Mouse (Mus musculus): ENCODE measurements around the gene Ly86. TPM values are rescaled to one million over a fixed set of nuclear protein-coding genes. Genes with fewer than 3 reads are reported as not detected.

The Ly86 gene
- polyA plus RNA-seq, 1 experiment from 2014 or later = 10.7 TPM

GRCm38 (mm10) chr13:37451021-37451420 is 106.0 kb downstream of the Ly86 start:
- Histone ChIP-seq H3K9me3 (replicated peaks) (0 out of 2 replicates have a peak, but pooled peaks cover 5% of the 10 kb centered on the region), H3K4me3 (replicated peaks) (no peak overlapping the region), H3K27me3 (replicated peaks) (no peaks in the 10 kb centered on the region; the same call in 1 of the 2 replicates), H3K27ac (replicated peaks) (no peak overlapping the region), H3K36me3 (no peaks in the 10 kb centered on the region), H3K4me2 (no peak overlapping the region), H3K9ac (replicated peaks) (no peak overlapping the region), H3K4me1 (peaks cover 25% of the 10 kb centered on the region)
- ATAC-seq (ENCODE audit: low FRiP score) = no peak
- 95% methylated on average over 5 of the region's 5 CpGs for WGBS

DNA sequence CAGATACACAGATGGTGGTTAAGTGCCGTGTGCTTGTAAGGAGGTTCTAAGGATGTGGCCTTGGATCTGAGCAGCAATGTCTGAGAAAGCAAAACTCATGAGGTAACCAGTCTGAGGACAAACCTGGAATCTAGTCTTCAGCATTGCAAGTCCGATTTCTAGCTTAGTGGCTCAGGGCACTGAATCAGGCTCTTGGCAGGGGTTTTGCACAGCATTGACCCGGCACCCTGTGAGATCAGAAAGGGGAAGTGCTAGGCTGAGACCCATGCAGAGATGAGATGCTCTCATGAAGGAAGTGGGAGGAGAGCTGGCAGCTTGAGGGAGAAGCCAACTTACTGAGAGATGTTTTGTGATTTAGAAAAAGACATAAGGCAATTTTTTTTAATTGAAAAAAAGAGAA is 106.5 kb downstream of the Ly86 start:
- no peak overlapping the region for H3K27ac ChIP-seq (replicated peaks)
- no peaks in the 10 kb centered on the region for H3K36me3 ChIP-seq
- H3K9me3 ChIP-seq (replicated peaks) = 0 out of 2 replicates have a peak, but pooled peaks cover 5% of the 10 kb centered on the region
- 55% methylated on average over 3 of the region's 3 CpGs for WGBS
- no peak overlapping the region for H3K9ac ChIP-seq (replicated peaks)
- H3K27me3 ChIP-seq (replicated peaks) = no peaks in the 10 kb centered on the region; the same call in 1 of the 2 replicates
- ATAC-seq (ENCODE audit: low FRiP score) = no peak
- H3K4me1 ChIP-seq = peaks cover 25% of the 10 kb centered on the region
- no peak overlapping the region for H3K4me2 ChIP-seq
- H3K4me3 ChIP-seq (replicated peaks) = no peak overlapping the region

DNA sequence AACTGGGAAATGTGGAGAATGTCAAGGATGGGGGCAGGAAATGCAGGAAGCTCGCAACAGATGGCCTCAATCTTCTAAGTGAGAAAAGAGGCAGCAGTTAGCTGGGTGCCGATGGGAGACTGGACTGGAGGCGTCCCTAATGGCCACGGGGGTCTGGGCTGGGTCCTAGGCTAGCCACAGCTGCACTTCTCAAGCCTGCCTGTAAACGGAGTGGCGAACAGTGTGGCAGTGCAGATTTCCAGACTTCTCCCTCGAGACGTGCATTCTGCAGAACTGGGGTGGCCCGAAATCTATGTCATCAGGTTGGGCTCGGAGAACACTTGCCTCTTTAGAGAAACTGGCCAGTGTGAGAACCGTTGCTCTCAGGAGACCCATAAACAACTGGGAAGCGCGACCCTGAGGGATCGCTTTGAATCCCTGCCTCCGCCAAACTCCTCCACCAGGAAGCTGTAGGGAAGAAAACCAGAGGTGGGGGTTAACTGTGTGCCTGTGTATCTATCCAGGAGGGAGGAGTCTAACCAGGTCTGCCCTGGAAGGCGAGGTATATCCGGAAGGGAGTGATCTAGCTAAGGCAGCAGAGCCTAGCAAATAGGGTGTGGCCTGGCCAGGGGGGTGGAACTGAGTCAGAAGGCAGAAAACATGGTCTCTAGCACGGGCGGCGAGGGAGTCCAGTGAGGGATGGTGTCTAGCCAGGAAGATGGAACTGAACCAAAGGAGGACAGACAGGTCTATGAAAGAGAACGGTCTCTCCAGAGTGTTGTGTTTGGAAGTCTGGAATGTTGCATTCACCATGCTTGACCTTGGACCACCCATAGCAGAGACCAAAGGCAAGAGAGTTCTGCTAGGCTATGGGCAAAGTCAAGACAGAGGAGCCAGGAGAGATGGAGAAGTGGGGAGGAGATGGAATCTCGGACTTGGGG is 107.3 kb downstream of the Ly86 start:
- peak overlapping the region; percentile 57 for H3K4me2 ChIP-seq
- H3K27ac ChIP-seq (replicated peaks) = 0 out of 2 replicates have a peak overlapping the region, but pooled peaks have one; percentile 9
- ATAC-seq (ENCODE audit: low FRiP score) = peak; percentile 54; the same call in 1 of the 2 replicates
- H3K9ac ChIP-seq (replicated peaks) = 0 out of 2 replicates have a peak overlapping the region, but pooled peaks have one; percentile 26
- H3K9me3 ChIP-seq (replicated peaks) = 0 out of 2 replicates have a peak, but pooled peaks cover 5% of the 10 kb centered on the region
- H3K4me3 ChIP-seq (replicated peaks) = peak overlapping the region; percentile 29
- 10% methylated on average over 22 of the region's 22 CpGs for WGBS
- no peaks in the 10 kb centered on the region; the same call in 1 of the 2 replicates for H3K27me3 ChIP-seq (replicated peaks)
- H3K4me1 ChIP-seq = peaks cover 32% of the 10 kb centered on the region
- no peaks in the 10 kb centered on the region for H3K36me3 ChIP-seq

DNA sequence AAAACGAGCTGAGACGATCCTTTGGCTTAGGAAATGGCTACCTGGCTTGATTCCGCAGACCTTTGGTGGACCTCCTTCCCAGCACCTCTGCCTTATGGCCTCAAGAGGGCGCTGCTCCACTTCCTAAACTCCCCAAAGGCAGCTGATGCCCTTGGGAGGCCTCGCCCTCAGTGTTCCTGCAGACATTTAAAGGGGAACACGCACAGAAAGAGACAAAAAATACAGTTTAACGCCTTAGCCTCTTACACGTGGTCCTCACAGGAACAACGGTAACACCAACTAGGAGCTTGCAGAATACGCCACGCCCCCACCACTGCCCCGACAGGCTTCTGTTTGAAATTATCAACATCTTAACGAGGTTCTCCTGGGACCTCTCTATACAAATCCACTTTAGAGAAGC is 108.2 kb downstream of the Ly86 start:
- no peak overlapping the region; the same call in 1 of the 2 replicates for H3K4me3 ChIP-seq (replicated peaks)
- no peaks in the 10 kb centered on the region; the same call in 1 of the 2 replicates for H3K27me3 ChIP-seq (replicated peaks)
- peaks cover 32% of the 10 kb centered on the region for H3K4me1 ChIP-seq
- H3K27ac ChIP-seq (replicated peaks) = no peak overlapping the region
- H3K4me2 ChIP-seq = peak overlapping the region; percentile 57
- ATAC-seq (ENCODE audit: low FRiP score) = peak; percentile 73; the same call in 1 of the 2 replicates
- 0 out of 2 replicates have a peak, but pooled peaks cover 5% of the 10 kb centered on the region for H3K9me3 ChIP-seq (replicated peaks)
- 10% methylated on average over 13 of the region's 13 CpGs for WGBS
- H3K36me3 ChIP-seq = no peaks in the 10 kb centered on the region
- H3K9ac ChIP-seq (replicated peaks) = no peak overlapping the region

GRCm38 (mm10) chr13:37454356-37454755 is 109.3 kb downstream of the Ly86 start:
- no peak overlapping the region for H3K4me2 ChIP-seq
- H3K27ac ChIP-seq (replicated peaks) = no peak overlapping the region
- H3K27me3 ChIP-seq (replicated peaks) = no peaks in the 10 kb centered on the region; the same call in 1 of the 2 replicates
- no peak for ATAC-seq (ENCODE audit: low FRiP score)
- H3K9ac ChIP-seq (replicated peaks) = no peak overlapping the region
- H3K9me3 ChIP-seq (replicated peaks) = no peaks in the 10 kb centered on the region
- peaks cover 32% of the 10 kb centered on the region for H3K4me1 ChIP-seq
- H3K4me3 ChIP-seq (replicated peaks) = no peak overlapping the region
- no peaks in the 10 kb centered on the region for H3K36me3 ChIP-seq
- 32% methylated on average over 6 of the region's 6 CpGs for WGBS

- Histone ChIP-seq H3K36me3 (no peaks in the 10 kb centered on the region), H3K4me1 (peaks cover 32% of the 10 kb centered on the region), H3K27ac (replicated peaks) (no peak overlapping the region), H3K9me3 (replicated peaks) (no peaks in the 10 kb centered on the region), H3K4me3 (replicated peaks) (no peak overlapping the region), H3K27me3 (replicated peaks) (no peaks in the 10 kb centered on the region; the same call in 1 of the 2 replicates), H3K4me2 (no peak overlapping the region), H3K9ac (replicated peaks) (no peak overlapping the region)
- no peak for ATAC-seq (ENCODE audit: low FRiP score)
- WGBS = 80% methylated on average over 3 of the region's 3 CpGs
Measured at GRCm38 (mm10) chr13:37455561-37455960, 110.6 kb downstream of the Ly86 start.

DNA sequence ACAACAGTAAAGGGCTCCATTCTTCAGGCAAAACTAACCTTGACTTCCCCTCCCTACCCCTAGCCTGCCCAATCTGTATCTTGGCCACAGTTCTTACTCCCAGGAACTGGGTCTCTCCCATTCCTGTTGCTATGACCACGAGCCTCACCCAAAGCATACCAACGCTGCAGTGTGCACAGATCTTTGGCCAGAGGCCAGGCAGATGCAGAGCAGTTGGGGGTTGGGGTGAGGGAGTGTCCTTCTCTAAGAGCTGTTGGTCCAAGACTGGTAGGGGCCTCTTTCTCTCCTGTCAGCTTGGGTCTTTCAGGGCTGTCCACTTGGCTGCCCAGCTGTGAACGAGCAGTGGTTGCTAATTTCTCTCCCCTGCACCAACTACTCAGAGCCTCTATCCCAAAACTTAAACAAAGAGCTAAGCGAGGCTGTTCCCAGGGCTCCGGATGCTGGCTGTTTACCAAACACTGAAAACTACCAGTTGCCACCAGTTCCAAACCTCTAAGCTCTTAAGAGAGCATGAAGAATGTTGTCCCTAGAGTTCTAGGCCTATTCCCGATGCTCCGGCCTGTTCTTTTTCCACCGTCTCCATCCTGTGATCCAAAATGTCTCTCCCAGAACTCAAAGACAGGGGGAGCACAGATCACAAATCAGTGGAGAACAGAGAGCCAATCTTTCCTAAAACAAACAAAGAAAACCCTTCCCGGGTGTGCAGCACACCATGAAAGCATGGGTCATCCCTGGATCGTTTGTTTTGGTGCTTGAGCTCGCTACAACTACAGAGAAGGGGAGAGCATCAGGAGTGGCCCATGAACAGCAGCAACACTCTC is 112.2 kb downstream of the Ly86 start:
- no peaks in the 10 kb centered on the region; the same call in 1 of the 2 replicates for H3K27me3 ChIP-seq (replicated peaks)
- H3K36me3 ChIP-seq = no peaks in the 10 kb centered on the region
- H3K27ac ChIP-seq (replicated peaks) = peak overlapping the region; percentile 38
- no peak overlapping the region for H3K9ac ChIP-seq (replicated peaks)
- no peak overlapping the region for H3K4me2 ChIP-seq
- H3K4me1 ChIP-seq = peaks cover 26% of the 10 kb centered on the region
- peak; percentile 66 for ATAC-seq (ENCODE audit: low FRiP score)
- WGBS = 51% methylated on average over 11 of the region's 11 CpGs
- no peak overlapping the region for H3K4me3 ChIP-seq (replicated peaks)
- H3K9me3 ChIP-seq (replicated peaks) = no peaks in the 10 kb centered on the region

DNA sequence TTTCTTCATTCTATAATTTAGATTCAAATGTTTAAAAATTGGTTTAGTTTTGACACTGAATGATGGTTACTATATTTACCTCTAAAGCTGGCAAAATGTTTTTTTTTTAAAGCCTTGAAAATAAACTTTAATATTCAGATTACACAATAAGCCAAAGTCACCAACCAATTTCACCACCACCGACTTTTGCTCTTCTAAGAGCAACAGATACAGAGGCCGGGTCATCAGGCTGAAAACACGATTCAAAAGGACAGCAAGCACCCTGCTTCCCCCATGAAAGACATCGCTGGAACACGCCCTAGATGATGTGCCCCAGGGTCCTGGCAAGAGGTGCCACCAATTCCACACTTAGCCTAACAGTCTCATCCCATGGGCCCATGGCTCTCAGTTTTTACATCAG is 113.5 kb downstream of the Ly86 start:
- no peaks in the 10 kb centered on the region for H3K9me3 ChIP-seq (replicated peaks)
- H3K36me3 ChIP-seq = no peaks in the 10 kb centered on the region
- H3K9ac ChIP-seq (replicated peaks) = no peak overlapping the region
- peaks cover 13% of the 10 kb centered on the region for H3K4me1 ChIP-seq
- 79% methylated on average over 5 of the region's 5 CpGs for WGBS
- H3K27me3 ChIP-seq (replicated peaks) = no peaks in the 10 kb centered on the region
- H3K27ac ChIP-seq (replicated peaks) = no peak overlapping the region
- ATAC-seq (ENCODE audit: low FRiP score) = no peak
- no peak overlapping the region for H3K4me3 ChIP-seq (replicated peaks)
- no peak overlapping the region for H3K4me2 ChIP-seq

DNA sequence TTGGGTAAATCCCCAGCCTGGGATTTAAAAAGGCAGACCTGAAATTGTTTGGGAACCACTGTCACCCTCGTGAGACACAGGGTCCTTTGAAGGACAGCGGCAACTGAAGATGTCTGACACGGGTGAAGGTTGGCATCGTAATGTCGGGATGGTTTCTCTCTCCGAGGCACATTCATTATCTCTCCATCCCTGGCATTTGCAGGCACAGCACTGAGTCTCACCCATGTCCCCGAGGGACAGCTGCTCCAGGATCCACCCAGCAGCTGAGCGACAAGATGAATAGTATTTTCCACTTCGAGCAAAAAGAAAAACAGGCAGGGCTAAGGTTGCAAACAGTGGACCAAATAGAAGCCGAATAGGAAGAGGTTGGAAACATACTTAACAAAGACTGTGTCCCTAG is 114.0 kb downstream of the Ly86 start:
- Histone ChIP-seq H3K27ac (replicated peaks) (no peak overlapping the region), H3K9ac (replicated peaks) (no peak overlapping the region), H3K36me3 (no peaks in the 10 kb centered on the region), H3K27me3 (replicated peaks) (no peaks in the 10 kb centered on the region), H3K4me3 (replicated peaks) (no peak overlapping the region), H3K9me3 (replicated peaks) (no peaks in the 10 kb centered on the region), H3K4me2 (no peak overlapping the region), H3K4me1 (peaks cover 12% of the 10 kb centered on the region)
- 70% methylated on average over 10 of the region's 10 CpGs for WGBS
- no peak for ATAC-seq (ENCODE audit: low FRiP score)

DNA sequence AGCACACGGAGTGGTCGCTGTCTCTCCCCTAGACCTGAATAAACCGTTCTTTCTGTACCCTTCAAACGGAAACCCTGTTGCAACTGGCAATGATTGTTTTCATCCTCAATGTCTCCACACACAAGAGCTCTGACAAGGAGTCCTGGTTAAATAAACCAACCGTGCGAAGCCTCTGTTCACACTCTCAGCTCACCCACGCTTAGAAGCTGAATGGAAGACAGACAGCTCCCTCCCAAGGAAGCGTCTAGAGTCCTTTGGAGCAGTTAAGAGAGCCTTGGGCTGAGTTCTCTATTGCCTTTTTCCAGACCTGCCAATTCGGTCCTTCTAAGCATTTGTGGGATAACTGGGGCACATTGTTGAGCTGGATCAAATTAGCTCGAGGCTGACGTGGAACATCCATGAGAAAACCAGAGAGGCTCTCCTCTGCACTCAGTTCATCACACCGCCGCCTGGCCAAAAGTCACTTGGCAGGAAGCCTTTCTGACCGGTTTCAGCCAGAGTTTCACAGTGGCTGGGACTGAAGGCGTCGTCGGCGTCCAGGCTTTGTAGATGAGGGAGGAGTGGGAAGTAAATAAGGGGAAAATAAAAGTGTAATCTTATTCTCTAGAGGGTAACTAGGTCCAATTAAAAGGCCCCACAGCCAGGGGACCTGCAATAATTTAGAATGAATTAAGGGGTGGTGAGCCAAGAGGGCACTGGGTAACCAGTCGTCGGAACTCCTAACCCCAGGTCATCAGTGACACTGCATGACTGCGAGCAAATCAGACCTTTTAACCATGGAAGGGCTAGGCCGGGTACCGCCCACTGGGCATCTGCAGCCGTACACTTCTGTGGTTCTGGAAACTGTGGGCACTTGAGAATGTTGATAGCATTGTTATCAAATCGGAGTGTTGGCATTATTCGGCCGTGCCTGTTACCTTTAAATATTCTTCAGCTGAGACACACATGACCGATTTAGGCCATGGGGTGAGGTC is 115.2 kb downstream of the Ly86 start:
- Histone ChIP-seq H3K27me3 (replicated peaks) (no peaks in the 10 kb centered on the region), H3K27ac (replicated peaks) (no peak overlapping the region), H3K36me3 (no peaks in the 10 kb centered on the region), H3K4me2 (no peak overlapping the region), H3K9me3 (replicated peaks) (no peaks in the 10 kb centered on the region), H3K9ac (replicated peaks) (no peak overlapping the region), H3K4me3 (replicated peaks) (no peak overlapping the region), H3K4me1 (peaks cover 7% of the 10 kb centered on the region)
- no peak for ATAC-seq (ENCODE audit: low FRiP score)
- 61% methylated on average over 28 of the region's 28 CpGs for WGBS

Measured in neural tube, embryonic 15.5 days (tissue).